Mouse (Mus musculus): Measurements from ENCODE around the gene Prcd.

GRCm38 (mm10) chr11:116696426-116696825 lies 43.1 kb downstream of the Prcd start:
- TF ChIP-seq CTCF (IDR thresholded peaks at IDR 0.05; ENCODE audit: low read depth) (no peak), EP300 (IDR thresholded peaks at IDR 0.05; ENCODE audit: low read depth) (no peak)
